Mouse (Mus musculus): Measurements from ENCODE around the gene Ripk4. TPM values are rescaled to one million over a fixed set of nuclear protein-coding genes. Genes with fewer than 3 reads are reported as not detected.

The Ripk4 gene
- total RNA-seq (2021): under 1 TPM; 0.10 to 0.17 TPM

DNA sequence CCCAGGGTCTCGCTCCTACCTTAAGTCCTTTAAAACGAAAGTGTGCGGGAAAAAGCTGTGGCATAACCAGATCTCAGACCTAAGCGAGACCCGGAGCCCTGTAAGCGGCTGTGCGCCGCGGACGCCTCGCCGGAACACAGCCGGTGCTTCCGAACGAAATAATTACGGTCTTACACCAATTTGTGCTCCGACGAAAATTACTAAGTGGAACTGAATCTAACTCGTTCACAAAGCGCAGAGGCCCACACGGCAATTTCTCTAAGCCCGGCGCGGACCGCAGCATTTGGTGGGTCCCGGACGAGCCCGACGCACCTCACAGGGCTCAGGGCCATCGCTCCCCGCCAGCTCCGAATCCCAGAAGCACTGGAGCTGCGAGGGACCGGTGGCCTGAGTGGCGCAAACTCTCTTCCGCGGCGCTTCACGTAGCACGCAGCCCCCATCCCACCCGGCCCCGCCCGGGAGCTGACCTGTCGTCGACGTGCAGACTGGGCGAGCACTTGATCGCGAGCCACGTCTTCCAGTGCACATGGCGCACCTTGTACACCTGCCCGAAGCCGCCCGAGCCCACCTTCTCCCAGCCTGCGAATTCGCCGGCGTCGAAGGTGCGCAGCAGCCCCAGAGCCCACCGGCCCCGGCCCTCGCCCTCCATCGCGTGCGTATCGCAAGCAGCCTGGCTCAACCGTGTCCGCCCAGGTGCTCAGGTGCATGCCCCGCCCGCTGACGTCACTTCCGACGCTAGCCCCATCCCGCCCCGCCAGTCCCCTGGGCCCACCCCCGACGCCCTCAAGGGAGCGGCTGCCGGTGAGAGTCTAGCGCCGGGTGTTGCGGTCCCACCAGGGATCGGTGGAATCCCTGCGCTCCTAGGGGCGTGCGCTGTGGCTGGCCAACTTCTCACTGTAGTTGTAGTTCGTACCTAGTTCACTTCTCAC lies at the start of gene Ripk4:
Ripk4 (minus strand) TSS at position 727 of the 929 bp plus-strand sequence.
- DNase-seq: no peak

DNA sequence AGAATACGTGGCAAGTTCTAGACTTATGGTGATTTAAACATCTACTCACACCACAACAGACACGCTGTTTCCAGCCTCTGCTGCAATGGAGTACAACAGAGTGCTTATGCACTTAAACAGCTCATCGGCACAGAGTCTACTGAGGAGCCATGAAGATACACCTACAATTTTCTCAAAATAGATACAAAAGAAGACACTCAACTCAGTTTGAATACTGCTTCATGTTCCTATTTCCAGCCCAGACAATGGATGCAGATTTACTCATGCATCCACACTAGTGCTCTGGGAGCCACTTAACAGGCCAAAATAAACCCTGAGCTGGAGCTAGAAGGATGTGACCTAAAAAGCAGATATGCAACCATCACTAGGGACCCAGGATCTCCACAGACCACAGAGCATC lies 45.3 kb upstream of the Ripk4 start:
- no peak for DNase-seq

DNA sequence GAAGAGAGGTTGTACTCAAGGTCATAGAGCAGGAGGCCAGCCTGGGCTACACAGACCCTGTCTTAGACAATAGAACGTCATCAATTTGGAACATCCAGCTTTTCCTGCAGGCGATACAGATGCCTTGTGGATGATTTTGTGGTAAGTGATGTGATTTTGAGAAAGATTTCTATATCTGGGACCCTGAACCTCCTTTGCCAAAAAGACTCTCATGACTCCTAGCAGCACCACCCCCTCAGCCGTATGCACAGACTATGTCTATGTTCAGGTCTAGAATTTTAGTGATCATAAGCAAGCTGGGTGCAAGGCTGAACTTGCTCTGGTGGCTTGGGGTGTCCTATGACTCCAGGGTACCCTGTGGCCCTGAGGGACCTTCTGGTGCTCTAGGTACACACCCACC lies 42.1 kb upstream of the Ripk4 start:
- no peak for DNase-seq

DNA sequence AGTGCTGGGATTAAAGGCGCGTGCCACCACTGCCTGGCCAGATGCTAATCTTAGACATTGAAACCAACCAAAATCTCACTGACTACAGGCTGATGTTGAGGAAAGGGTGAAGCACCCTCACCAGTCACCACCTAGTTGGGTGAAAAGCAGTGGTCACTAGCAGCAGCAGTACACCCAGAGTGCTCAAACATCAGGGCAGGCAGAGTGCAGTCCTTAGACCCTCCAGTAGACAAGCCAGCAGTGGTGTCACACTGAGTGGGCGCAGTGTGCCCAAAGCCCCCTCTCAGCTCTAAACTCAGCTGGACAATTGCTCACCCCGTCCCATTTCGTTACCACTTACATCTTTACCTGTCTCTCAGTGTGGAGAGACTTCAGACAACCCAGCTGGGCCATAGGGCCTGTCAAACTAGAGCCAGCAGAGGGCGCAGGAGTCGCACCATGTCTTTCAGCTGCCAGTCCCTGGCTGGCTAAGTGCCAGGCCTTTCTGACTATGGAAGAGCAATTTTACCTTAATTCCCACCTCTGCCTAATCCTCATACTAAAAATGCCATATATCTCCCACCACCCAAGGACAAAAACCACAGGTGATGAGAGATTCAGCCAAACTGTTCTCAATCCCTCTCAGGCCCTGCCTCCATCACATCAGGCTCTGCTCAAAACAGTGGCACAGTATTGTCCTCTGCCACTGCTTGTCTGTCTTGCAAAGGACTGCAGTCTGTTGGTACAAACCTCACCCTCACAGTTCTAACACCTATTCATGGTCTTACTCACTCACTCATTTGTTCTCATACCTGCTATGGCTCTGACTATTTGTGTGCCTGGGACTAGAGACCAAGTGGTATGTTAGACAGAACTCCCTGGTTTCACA lies 41.3 kb upstream of the Ripk4 start:
- peak; percentile 73 for DNase-seq

DNA sequence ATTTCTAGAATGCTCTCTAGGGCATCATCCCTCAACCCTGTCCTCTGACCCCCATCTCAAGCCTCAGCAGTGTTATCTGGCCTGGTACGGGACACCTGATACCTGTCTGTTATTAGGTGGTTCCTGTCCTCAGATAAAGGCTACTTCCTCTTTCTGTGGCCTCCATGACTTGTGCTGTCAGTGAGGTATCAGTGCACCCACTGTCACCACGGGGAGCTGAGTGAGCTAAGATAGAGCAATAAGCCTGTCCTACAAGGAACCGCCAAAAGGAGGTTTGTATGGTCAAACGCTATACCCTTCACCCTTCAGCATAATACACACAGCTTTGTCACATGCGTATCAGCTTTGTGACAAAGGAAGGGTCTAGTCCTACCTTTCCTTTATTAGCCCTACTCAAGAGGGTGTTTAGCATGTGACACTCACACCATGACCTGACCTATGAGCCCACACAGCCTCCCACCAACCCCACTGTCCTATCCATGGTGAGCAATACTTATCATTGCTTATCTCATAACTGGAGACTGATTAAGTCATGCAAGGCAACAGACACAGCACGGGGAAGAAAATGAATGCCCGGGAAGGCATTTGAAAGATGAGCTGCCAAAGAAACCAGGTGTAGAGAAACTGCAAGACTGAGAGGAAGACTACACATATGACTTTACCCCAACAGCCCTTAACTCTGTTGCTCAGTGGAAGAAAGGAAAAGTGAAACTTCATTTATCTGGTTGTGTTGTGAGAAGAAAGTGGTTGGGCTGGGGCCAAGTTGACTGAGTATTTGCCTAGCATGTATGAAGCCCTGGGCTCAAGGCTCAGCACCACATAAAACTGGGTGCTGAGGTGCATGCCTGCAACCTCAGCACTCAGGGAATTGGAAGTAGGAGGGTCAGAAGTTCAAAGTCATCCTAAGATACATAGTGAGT lies 34.6 kb upstream of the Ripk4 start:
- DNase-seq: no peak

DNA sequence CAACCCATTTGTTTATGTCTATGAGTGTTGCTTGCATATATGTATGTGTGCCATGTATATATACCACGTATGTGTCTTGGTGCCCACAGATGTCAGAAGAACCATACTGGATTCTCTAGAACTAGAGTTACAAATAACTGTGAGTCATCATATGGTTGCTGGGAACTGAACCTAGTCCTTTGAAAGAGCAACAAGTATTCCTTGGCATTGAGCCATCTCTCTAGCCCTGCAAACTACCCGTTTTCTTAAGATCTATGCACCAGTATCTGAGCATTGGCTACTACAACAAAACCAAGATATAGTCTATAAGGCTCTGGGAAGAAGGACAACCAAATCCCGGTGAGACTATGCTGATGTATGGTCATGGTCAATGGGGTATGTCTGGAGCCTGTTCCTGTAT lies 33.6 kb upstream of the Ripk4 start:
- DNase-seq: no peak

DNA sequence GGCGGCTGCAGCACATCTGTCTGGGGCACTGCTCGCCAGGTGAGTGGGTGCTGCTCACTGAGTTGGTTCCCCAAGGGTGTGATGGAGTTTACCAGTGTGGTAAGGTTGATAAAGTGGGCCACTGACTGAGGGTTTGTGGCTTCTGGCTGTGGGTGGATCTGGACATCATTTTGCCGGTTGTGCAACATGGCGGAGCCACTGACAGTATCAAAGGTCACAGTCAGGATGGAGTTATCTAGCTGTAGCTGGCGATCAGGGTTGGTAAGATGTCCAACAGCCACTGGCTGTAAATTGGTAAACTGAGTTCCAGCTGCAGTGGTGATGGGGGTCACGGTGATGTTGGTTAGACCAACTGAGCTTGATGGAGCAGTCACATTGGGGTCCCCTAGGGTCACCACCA lies 30.7 kb upstream of the Ripk4 start:
- DNase-seq: no peak

DNA sequence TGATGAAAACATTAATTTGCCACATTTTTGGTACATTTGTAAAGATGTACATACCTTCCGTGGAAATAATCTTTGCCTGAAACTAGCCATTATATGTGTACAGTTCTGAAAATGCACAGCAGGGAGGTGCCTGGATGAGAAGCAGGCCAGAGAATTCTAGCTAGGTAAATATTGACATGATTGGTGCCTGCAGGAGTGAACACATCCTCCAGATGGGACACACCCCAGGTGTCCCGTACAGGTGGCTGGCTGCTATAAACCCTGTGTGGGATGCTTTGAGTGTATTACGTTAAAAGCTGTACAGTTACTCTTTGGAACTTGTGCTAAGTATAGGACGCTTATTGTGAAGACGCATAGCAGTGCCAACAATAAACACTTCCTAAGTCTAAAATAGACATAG lies 19.5 kb upstream of the Ripk4 start:
- no peak for DNase-seq

DNA sequence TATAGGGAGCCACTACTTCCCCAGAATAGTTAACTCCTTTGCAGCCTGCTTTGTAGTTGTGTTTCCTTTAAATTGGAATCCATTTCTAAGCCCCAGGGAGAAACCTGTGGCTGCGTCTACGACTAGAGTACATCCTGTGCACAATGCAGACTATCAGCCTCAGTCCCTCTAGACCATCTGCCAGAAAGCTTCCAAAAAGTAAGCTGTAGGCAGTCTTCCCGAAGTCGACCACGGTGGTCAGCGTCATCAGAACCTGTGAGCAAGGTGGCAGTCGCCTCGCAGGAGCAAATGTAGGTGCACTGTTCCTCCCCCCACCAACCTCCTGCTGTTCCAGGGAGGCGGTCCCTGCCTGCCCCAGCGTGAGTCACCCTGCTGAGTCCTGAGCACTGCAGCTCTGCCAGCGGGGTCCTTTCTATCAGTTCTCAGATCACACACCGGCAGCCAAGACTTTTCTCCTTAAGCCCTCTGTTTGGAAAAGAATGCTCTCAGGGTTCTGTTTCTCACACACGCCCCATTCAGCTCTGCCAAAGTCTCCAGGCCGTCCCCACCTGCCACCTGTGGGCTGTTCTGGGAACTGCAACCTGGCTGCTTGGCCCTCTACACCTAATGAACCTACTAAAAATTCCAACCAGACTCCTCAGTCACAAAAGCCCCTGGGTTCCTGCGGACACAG lies 14.9 kb upstream of the Ripk4 start:
- peak; percentile 78 to 81 for DNase-seq

DNA sequence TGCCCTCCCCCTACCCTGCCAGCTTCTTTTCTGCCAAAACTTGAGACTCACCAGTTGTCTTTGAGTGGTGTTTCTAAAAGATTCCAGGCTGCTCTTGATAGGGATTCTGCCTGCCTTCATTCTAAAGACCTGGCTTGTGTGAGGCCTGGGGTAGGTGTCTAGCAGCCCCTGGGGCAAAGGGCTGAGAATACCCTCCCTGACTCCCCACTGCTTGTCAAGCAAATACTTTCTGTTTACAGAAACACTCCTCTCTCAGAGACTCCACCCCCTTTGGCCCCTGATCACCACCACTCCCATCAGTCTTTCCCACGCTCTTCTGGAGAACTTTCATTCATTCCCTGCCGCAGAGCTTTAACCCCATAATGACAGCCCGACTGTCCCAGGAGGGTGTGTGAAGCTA lies 2.9 kb upstream of the Ripk4 start:
- no peak for DNase-seq

DNA sequence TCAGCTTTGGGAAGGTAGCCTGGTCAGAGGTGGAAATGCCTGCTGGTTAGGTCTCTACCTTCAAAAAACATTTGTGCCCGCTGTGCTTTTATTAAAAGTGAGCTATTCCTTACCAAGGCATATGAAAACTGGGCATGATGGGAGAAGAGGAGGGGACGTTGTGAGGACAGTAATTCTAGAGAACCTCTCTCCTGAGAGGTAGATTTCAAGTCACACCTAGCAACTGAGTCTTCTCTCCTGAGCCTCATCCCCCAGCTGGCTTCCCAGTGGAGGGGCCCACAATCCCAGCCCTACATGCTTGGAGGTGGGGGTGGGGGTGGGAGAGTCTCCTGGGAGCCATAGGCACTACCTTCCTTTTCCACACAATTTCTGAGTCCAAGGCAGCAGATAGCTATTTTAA lies 1.0 kb upstream of the Ripk4 start:
- no peak for DNase-seq

DNA sequence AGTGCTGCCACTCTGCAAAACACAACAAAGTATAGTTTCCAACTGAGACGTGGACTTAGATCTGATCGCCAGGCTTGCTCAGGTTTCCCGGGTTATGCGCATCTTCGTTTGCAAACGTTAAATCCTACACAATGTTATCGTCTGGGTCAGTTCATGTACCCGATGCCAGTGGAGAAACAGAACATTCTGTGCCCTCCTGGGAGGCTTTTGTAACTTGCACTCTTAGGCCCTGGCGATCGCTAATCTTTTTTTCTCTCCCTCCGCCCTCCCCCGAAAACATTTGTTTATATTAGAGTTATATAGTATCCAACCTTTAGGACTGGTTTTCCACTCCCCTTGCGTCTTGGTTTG lies 378 bp upstream of the Ripk4 start:
- no peak for DNase-seq

DNA sequence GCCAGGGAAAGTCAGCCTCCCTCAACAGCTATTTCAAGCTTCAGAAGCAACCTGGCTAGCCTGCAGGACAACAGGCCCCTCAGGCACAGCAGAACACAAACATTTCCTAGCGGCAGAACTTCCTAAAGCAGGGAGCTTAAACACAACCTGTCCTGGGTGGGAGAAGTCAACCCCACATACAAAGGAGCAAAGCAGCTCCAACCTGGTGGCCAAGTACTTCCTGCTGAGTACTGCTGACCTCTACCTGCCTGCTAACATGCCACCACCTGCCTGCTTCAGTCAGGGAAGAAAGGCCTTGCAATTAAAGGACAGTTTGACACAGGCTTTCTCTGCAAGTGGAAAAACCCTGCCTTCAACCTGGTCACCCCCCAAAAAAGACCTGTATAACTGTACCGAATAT lies 1.8 kb downstream of the Ripk4 start:
- DNase-seq: no peak

DNA sequence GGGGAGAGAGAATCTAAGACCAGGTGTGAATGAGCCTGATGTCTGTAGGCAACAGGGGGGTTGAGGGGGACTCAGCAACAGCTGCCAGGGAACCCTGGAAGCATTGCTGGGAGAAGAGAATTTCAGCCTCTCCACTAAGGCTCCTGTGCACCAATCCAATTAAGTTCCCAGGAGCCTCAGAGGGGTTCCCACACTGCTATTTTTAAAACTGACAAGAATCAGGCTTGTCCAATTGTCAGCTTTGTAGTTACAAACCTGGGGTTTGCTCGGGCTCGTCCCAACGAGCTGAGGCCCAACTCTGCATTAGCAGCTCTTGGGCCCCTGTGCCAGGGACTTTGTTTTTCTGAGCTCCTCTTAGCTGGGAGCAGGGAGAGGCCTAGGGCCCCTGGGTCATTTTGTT lies 3.9 kb downstream of the Ripk4 start:
- DNase-seq: no peak

DNA sequence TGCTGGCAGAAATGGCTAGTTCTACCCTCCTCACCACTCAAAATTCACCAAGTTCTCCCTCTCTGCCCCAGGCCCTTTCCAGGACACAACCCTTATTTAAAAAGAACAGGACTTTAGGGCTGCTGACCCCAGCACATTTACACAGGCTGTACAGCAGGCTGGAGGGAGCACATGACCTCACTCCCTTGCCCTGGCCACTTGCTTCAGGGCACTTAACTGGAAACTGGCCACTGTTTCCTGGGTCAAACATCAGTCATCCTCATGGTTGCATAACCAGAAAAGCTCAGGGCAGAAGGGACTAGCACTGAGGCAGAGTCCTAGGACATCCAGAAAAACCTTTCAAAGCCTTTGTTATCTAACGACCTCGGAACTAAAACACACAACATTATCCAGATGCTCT lies 5.3 kb downstream of the Ripk4 start:
- DNase-seq: no peak

DNA sequence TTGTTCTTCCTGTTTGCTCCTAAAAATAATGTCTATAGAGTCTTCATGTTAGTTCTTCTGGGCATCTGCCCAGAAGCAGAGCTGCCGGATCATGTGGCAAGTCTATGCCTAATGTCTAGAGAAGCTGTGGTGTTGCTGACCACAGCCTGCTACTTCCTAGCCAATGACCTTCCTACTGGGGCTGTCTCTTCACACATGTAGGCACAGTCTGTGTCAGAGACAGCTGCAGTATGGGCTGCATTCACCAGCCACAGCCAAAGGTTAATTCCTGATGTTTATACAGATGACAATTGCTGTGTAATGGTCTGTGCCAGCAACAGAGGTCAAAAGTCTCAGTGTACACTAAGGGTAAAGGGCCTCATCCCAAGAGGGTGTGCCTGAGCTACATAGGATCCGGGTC lies 7.1 kb downstream of the Ripk4 start:
- DNase-seq: no peak

DNA sequence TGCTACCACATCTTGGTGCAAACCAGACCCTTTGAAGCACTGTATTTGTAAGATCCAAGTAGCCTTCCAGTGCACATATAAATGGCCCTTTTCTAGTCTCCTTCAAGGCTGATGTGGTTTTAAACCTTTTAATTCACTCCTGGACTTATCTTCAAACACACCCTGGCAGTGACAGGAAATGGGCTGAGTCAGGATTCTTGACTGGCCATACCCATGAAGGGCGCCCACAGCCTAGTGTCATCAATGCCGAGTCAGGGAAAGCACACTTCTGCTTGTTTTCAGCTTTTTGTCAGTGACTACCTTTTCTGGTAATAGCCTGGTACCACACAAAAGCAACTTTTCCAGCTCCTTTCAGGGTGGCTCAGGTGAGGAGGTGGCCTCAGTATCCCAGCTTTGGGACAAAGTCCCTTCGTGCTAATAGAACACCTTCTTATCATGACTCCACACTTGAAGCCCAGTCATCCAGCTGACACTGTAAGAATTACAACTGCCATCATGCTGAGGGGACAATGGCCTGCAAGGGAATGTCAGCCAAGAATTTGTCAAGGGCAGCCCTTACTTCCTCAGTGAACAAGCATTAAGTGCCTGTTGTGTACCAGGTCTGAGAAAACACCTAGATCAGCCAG lies 11.2 kb downstream of the Ripk4 start:
- DNase-seq: no peak

DNA sequence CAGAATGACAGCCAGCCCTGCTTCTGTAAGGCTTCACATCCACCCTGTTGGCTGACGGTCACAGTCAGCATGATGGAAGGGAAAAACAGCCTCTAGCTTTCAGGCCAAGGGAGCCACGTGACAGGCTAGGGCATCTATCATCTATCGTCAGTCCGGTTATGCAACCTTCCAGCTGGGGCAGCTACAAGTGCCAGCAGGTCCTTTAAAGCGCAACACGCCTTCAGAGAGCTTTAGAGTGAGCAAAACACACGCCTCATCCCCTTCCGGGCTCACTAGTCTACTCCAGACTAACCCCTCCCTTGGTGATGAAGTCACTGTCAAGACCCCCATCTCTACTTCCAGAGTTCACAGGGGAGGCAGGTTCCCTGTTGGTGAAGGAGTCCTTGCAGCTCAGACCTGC lies 11.7 kb downstream of the Ripk4 start:
- DNase-seq: peak in 1 of 2 experiments; percentile 38

DNA sequence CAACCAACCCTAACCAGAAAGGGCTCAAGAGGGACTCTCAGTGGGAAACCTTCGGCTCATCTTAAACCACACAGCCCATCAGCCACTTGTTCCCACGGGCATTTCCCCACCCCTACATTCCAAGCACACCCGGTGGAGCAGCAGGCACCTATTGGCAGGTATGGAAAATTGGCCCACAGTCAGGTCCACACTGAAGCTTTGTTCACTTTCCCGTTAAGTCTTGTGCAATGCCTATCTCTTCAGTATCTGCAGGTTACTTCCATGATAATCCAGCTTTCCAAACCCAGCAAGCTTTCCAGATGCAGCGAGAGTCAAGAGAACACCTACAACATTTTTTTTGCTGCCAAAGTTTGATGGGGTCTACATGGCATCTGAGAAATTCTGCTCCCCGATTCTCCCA lies 15.2 kb downstream of the Ripk4 start:
- no peak for DNase-seq

DNA sequence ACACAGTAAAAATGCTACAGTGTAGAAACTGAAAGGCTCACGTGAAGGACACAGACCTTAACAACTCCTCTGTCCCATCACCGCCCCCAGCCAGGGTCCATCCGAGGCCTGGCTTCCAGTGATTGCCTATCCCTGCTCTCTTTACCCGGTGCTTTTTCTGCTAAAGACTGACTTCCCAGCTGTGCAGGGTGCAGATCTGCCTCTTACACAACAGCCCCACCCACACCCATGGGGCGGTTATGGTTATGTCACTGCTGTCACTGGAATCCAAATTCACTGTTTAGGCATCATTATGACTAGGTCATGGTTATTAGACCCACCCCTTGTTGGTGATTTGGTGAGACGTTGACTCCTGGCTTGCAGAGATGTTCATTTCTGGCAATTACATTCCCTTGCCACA lies 25.6 kb downstream of the Ripk4 start:
- DNase-seq: no peak

DNA sequence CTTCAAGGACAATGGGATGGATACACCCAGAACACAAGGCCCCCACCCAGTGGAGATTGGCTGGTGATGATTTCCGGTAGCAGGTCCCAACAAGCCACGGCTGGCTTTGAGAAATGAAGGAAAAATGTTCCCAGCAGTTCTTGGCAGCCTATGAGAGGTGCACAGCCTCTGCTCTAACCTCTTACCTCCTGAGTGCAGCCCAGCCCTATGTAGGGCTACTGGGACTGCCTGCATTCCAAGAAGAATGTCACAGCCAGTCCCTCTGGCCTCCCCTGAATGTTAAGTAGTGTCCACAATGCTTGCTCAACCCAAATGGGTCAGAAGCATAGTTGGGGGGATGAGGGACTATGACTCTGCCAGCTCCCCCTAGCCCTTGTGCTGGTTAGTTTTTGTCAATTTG lies 27.0 kb downstream of the Ripk4 start:
- no peak for DNase-seq

Data from layer of hippocampus, postnatal 36 days (tissue).